Mouse (Mus musculus) left cerebral cortex, adult 11 months (tissue): ENCODE measurements around the gene Gm18596.
"Not testable (repeated sequence)": the region's sequence is repeated elsewhere in the genome, so short reads cannot be mapped to it uniquely, and the experiment has no call there.

ENCODE experiments used
- DNase-seq: peaks from one replicate; pipeline ENCODE4 v3.0.0; 2022; ENCODE audit warnings: low spot score

Gm18596 gene

GRCm38 (mm10) chr10:77741924-77742688 lies at the start of gene Gm18596:
TSS of gene Gm18596 (minus strand) at chr10:77742638.
- not testable (repeated sequence) for DNase-seq

GRCm38 (mm10) chr10:77788621-77789020 lies 46.2 kb upstream of the Gm18596 start:
- no peak for DNase-seq

GRCm38 (mm10) chr10:77787876-77788275 lies 45.4 kb upstream of the Gm18596 start, which contains the start of gene Gm7137:
TSS of gene Gm7137 (minus strand) at chr10:77788200.
- DNase-seq = not testable (repeated sequence)

- DNase-seq = not testable (repeated sequence)
These were observed 41.0 kb upstream of the Gm18596 start for GRCm38 (mm10) chr10:77783396-77783795.

- DNase-seq = not testable (repeated sequence)
These were observed 40.0 kb upstream of the Gm18596 start, which contains the start of gene Gm3250 for GRCm38 (mm10) chr10:77782442-77782841. TSS of gene Gm3250 (minus strand) at chr10:77782542.

GRCm38 (mm10) chr10:77776844-77777243 lies 34.4 kb upstream of the Gm18596 start, which contains the start of gene Gm7138:
TSS of gene Gm7138 (minus strand) at chr10:77776944.
- not testable (repeated sequence) for DNase-seq

GRCm38 (mm10) chr10:77772142-77772541 lies 29.7 kb upstream of the Gm18596 start:
- DNase-seq = not testable (repeated sequence)

- not testable (repeated sequence) for DNase-seq
These were observed 28.8 kb upstream of the Gm18596 start, which contains the start of gene Gm3238 for GRCm38 (mm10) chr10:77771225-77771624. TSS of gene Gm3238 (minus strand) at chr10:77771325.

- no peak for DNase-seq
These were observed 27.3 kb upstream of the Gm18596 start for GRCm38 (mm10) chr10:77769727-77770126.

GRCm38 (mm10) chr10:77759582-77759981 lies 17.1 kb upstream of the Gm18596 start, which contains the start of gene Gm3233:
TSS of gene Gm3233 (minus strand) at chr10:77759682.
- DNase-seq = not testable (repeated sequence)

GRCm38 (mm10) chr10:77753448-77753847 lies 11.0 kb upstream of the Gm18596 start:
- no peak for DNase-seq

- not testable (repeated sequence) for DNase-seq
These were observed 9.9 kb upstream of the Gm18596 start for GRCm38 (mm10) chr10:77752312-77752711.

- DNase-seq = not testable (repeated sequence)
These were observed 8.8 kb upstream of the Gm18596 start, which contains the start of gene Gm9736 for GRCm38 (mm10) chr10:77751254-77751653. TSS of gene Gm9736 (minus strand) at chr10:77751354.

- DNase-seq = not testable (repeated sequence)
These were observed 8.2 kb upstream of the Gm18596 start for GRCm38 (mm10) chr10:77750686-77751085.

- DNase-seq = no peak
These were observed 3.5 kb downstream of the Gm18596 start for GRCm38 (mm10) chr10:77738929-77739328.

- no peak for DNase-seq
These were observed 6.5 kb downstream of the Gm18596 start for GRCm38 (mm10) chr10:77735928-77736327.

GRCm38 (mm10) chr10:77729241-77729640 lies 13.2 kb downstream of the Gm18596 start:
- DNase-seq = no peak

GRCm38 (mm10) chr10:77728280-77728679 lies 14.2 kb downstream of the Gm18596 start:
- DNase-seq = no peak

GRCm38 (mm10) chr10:77726186-77726585 lies 16.3 kb downstream of the Gm18596 start, which contains the start of gene Gm10100:
TSS of gene Gm10100 (plus strand) at chr10:77726486.
- DNase-seq = no peak

- DNase-seq = no peak
These were observed 17.6 kb downstream of the Gm18596 start for GRCm38 (mm10) chr10:77724855-77725254.

GRCm38 (mm10) chr10:77720299-77720698 lies 22.1 kb downstream of the Gm18596 start, which contains the start of gene Krtap12-1:
TSS of gene Krtap12-1 (plus strand) at chr10:77720599.
- DNase-seq = not testable (repeated sequence)

- no peak for DNase-seq
These were observed 26.9 kb downstream of the Gm18596 start, which contains the start of gene Gm10142 for GRCm38 (mm10) chr10:77715507-77715906. TSS of gene Gm10142 (plus strand) at chr10:77715807.

GRCm38 (mm10) chr10:77713734-77714133 lies 28.7 kb downstream of the Gm18596 start:
- no peak for DNase-seq
